Mouse (Mus musculus) testis, adult 2 months (tissue): ENCODE data around the gene Lcmt1.

Source experiments
- CTCF ChIP-seq: fragments of 200-500 bp; IDR thresholded peaks from 2 replicates; pipeline ENCODE4 v1.5.1; 2012; ENCODE audit warnings: low read depth, mild to moderate bottlenecking, inconsistent platforms, low read length, moderate library complexity; ENCODE audit not compliant: control insufficient read depth, insufficient read depth, insufficient replicate concordance
- POLR2A ChIP-seq: fragments of 200-500 bp; IDR thresholded peaks from 2 replicates; pipeline ENCODE4 v1.6.1; 2012; ENCODE audit warnings: low read depth, mild to moderate bottlenecking, inconsistent platforms, low read length, moderate library complexity; ENCODE audit not compliant: control insufficient read depth

DNA sequence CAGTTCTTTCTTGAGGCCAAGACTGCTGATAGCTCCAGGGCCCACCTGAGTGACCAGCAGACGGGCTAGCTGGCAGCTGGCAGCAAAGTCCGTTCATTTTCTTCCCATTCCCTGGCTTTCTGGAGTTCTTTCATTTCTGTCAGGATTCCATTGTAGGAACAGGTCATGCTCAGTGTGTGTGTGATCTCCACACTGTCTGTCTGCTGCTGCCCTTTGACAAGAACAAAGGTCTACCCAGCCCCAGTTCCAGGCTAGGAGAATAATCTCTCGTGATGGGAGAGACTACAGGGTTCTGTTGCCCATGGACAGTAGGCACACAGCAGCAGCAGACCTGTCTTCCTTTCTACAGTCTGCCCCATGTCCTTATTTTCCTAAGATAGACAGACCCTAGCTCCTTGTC lies 48.1 kb downstream of the Lcmt1 start:
- TF ChIP-seq CTCF (no peak), POLR2A (no peak)
